Mouse (Mus musculus) stomach, postnatal 0 days (tissue): Measurements from ENCODE around the gene Opn4. TPM values are rescaled to one million over a fixed set of nuclear protein-coding genes. Genes with fewer than 3 reads are reported as not detected.

Experiments
- ATAC-seq: fragments of 200-750 bp; cut with Nextera tagmentation; 2 replicates; pipeline ENCODE4 v1.8.0; 2017; ENCODE audit not compliant: low FRiP score, low TSS enrichment
- DNase-seq: peaks from one replicate; pipeline ENCODE4 v3.0.0-alpha.2; 2016; ENCODE audit warnings: low spot score
- H3K27ac ChIP-seq: fragments of 300-500 bp; sonication (generic); replicated peaks from 2 replicates; pipeline ENCODE4 v1.5.1; 2014; ENCODE audit warnings: mild to moderate bottlenecking, control low read depth
- H3K27me3 ChIP-seq: fragments of 300-500 bp; sonication (generic); 2 replicates; pipeline ENCODE4 v1.6.1; 2014; ENCODE audit warnings: low read length; ENCODE audit not compliant: control insufficient read depth, insufficient read depth
- H3K36me3 ChIP-seq: fragments of 300-500 bp; sonication (generic); 2 replicates; pipeline ENCODE4 v1.6.1; 2014; ENCODE audit warnings: low read length, mixed read lengths; ENCODE audit not compliant: control insufficient read depth, insufficient read depth
- H3K4me1 ChIP-seq: fragments of 300-500 bp; sonication (generic); replicated peaks from 2 replicates; pipeline ENCODE4 v1.6.1; 2014; ENCODE audit warnings: antibody characterized with exemption; ENCODE audit not compliant: control insufficient read depth, insufficient read depth
- H3K4me2 ChIP-seq: fragments of 300-500 bp; sonication (generic); replicated peaks from 2 replicates; pipeline ENCODE4 v1.6.1; 2014; ENCODE audit warnings: low read depth, mild to moderate bottlenecking, control low read depth, moderate library complexity
- H3K4me3 ChIP-seq: fragments of 300-500 bp; sonication (generic); 2 replicates; pipeline ENCODE4 v1.5.1; 2014; ENCODE audit warnings: low read depth, low read length, control low read depth
- H3K9ac ChIP-seq: fragments of 300-500 bp; sonication (generic); 2 replicates; pipeline ENCODE4 v1.6.1; 2014; ENCODE audit warnings: mild to moderate bottlenecking, low read length, control low read depth, mixed read lengths
- H3K9me3 ChIP-seq: fragments of 300-500 bp; sonication (generic); 2 replicates; pipeline ENCODE4 v1.6.1; 2016; ENCODE audit warnings: low read length; ENCODE audit not compliant: control insufficient read depth
- CTCF ChIP-seq: IDR thresholded peaks from 2 replicates; pipeline ENCODE4 v1.5.1; 2016; ENCODE audit warnings: antibody characterized with exemption, low read depth, mild to moderate bottlenecking, moderate library complexity
- EP300 ChIP-seq: optimal IDR thresholded peaks from 2 replicates; pipeline ENCODE3; 2016; ENCODE audit warnings: antibody characterized with exemption
- WGBS: fragments of 180-500 bp; shearing (Covaris S2); extraction: QIAGEN DNeasy Blood & Tissue Kit; methylation state at CpG from one replicate; pipeline ENCODE4 v1.1.7; 2014; 5-methylcytosine and 5-hydroxymethylcytosine counted together
- polyA plus RNA-seq: library from polyadenylated mRNA; unstranded; fragments of >200 nt; fragmentation: Nextera tagmentation; extraction: Ambion mirVana; gene quantifications from 2 replicates; pipeline ENCODE4 v1.2.1, GENCODE M21; 2015

Opn4 gene
- polyA plus RNA-seq, 1 experiment from 2014 or later: not detected

DNA sequence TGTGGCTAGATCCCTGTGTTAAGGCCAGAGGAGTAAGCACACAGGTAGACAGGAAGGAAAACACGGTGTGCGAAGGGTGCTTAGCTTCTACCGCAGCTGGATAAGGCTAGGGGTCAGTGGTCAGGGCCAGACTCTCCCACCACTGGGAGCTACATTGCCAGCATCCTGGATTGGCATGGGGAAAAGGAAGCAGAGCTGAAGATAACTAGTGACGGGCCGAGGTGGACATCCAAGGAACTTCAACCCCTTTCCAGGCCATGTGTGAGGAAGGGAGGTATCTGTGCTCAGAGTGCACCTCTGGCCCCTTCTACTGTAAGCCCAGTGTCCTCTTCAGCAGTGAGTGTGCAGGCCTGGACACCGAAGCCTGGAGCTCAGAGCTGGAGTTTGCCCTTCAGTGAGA lies 46.5 kb downstream of the Opn4 start:
- WGBS: 89% methylated on average over 6 of the region's 6 CpGs
- Histone ChIP-seq H3K4me2 (no peak overlapping the region), H3K36me3 (no peaks in the 10 kb centered on the region), H3K4me1 (no peaks in the 10 kb centered on the region), H3K27ac (peak overlapping the region; percentile 40), H3K9ac (no peak overlapping the region), H3K9me3 (no peaks in the 10 kb centered on the region), H3K27me3 (no peaks in the 10 kb centered on the region), H3K4me3 (no peak overlapping the region)
- ATAC-seq (no peak), DNase-seq (no peak)
- TF ChIP-seq CTCF (no peak), EP300 (no peak)

DNA sequence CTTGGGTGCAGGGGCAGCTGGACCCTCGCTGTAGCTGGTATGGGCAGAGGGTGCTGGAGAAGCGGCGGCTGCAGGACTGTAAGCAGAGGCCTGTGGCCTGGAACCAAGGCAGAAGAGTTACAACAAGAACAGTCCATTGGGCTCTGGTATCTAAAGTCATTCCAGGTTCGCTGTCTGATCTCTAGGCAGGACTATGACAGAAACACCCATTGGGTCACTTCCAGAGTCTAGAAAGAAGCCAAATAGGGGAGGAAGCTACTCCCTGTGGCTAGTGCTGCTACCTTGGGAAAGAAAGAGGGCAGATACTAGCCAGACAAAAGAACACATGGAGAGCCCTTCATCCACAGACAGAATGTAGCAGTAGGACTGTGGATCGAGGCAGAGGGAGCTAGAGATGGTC lies 47.7 kb downstream of the Opn4 start:
- TF ChIP-seq CTCF (no peak), EP300 (no peak)
- Histone ChIP-seq H3K9me3 (no peaks in the 10 kb centered on the region), H3K27me3 (no peaks in the 10 kb centered on the region), H3K27ac (no peak overlapping the region), H3K36me3 (no peaks in the 10 kb centered on the region), H3K4me1 (no peaks in the 10 kb centered on the region; the same call in 1 of the 2 replicates), H3K4me2 (no peak overlapping the region), H3K4me3 (no peak overlapping the region), H3K9ac (no peak overlapping the region)
- no peak for ATAC-seq
- DNase-seq: no peak
- WGBS: 92% methylated on average over 5 of the region's 5 CpGs

- H3K9me3 ChIP-seq: no peaks in the 10 kb centered on the region
- H3K27me3 ChIP-seq: no peaks in the 10 kb centered on the region
- H3K4me1 ChIP-seq: peaks cover 2% of the 10 kb centered on the region; the same call in 1 of the 2 replicates
- under 1% methylated on average over 55 of the region's 55 CpGs for WGBS
- H3K4me2 ChIP-seq: peak overlapping the region; percentile 96
- DNase-seq (peak; percentile 95), ATAC-seq (peak; percentile 95)
- TF ChIP-seq CTCF (peak; percentile 98), EP300 (no peak)
- H3K27ac ChIP-seq: peak overlapping the region; percentile 96
- peak overlapping the region; percentile 76 for H3K4me3 ChIP-seq
- H3K36me3 ChIP-seq: no peaks in the 10 kb centered on the region
- peak overlapping the region; percentile 89 for H3K9ac ChIP-seq
Measured at GRCm38 (mm10) chr14:34549004-34549671, 50.8 kb downstream of the Opn4 start.

DNA sequence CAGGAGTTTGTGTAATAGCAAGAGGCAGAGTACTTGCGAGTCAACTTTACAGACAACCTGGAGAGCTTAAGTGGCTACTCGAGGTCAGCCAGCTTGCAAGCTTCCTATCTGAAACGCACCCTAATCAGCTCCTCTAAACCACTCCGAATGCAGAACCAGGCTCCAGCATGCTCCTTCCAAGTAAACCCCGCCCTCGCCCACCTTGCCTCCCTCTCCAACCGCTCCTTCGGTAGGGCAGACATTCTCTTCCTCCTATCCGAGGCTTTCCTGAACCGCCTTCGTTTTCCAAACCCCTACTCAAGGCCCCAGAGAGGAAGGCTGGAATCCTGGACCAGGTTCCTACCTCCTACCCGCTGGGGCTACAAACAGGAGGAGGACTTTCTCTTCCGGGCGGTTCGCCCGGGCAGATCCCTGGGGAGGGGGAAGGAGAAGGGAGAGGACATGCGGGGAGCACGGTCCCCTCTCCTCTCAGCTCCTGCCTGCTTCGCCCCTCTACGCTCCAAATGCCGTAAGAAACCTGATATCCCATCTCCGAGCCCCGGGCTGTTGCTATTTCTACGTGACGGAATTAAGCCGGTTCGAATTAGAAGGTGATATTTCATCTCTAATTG lies 51.4 kb downstream of the Opn4 start:
- H3K4me3 ChIP-seq: peak overlapping the region; percentile 76
- DNase-seq (peak; percentile 84), ATAC-seq (peak; percentile 38)
- no peak for TF ChIP-seq EP300
- TF ChIP-seq CTCF: no peak
- peak overlapping the region; percentile 89 for H3K9ac ChIP-seq
- H3K27ac ChIP-seq: peak overlapping the region; percentile 96
- 1% methylated on average over 27 of the region's 27 CpGs for WGBS
- H3K4me1 ChIP-seq: peaks cover 3% of the 10 kb centered on the region; the same call in 1 of the 2 replicates
- H3K27me3 ChIP-seq: no peaks in the 10 kb centered on the region
- no peaks in the 10 kb centered on the region for H3K36me3 ChIP-seq
- H3K4me2 ChIP-seq: peak overlapping the region; percentile 96
- no peaks in the 10 kb centered on the region for H3K9me3 ChIP-seq

DNA sequence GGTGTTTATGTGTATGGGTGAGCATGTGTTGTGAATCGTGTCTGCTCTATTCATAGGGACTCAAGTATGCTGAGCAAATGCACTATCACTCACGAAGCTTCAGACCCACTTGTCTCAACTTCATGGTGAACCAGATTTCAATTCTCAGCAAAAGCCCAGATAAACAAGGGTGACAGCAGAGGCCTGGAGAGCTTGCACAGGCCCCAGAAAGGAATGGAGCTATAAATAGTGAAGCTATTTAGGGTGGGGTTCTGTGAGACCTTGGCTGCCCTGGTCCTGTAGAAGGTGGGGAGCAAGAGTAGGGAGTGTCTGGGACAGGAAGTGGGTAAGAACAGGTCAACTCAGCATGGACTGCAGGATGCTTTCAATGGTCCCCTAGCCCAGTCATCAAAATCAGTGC lies 55.4 kb downstream of the Opn4 start:
- no peaks in the 10 kb centered on the region for H3K36me3 ChIP-seq
- DNase-seq (no peak), ATAC-seq (no peak)
- peaks cover 9% of the 10 kb centered on the region for H3K4me1 ChIP-seq
- 36% methylated on average over 2 of the region's 2 CpGs for WGBS
- H3K4me3 ChIP-seq: no peak overlapping the region
- H3K9me3 ChIP-seq: no peaks in the 10 kb centered on the region
- TF ChIP-seq CTCF (no peak), EP300 (no peak)
- H3K27me3 ChIP-seq: no peaks in the 10 kb centered on the region
- no peak overlapping the region for H3K9ac ChIP-seq
- H3K27ac ChIP-seq: peak overlapping the region; percentile 78
- H3K4me2 ChIP-seq: no peak overlapping the region

GRCm38 (mm10) chr14:34544001-34544400 lies 55.9 kb downstream of the Opn4 start:
- 76% methylated on average over 6 of the region's 6 CpGs for WGBS
- Histone ChIP-seq H3K4me3 (no peak overlapping the region), H3K9me3 (no peaks in the 10 kb centered on the region), H3K4me1 (peaks cover 9% of the 10 kb centered on the region), H3K4me2 (no peak overlapping the region), H3K27ac (peak overlapping the region; percentile 78), H3K9ac (no peak overlapping the region), H3K36me3 (no peaks in the 10 kb centered on the region), H3K27me3 (no peaks in the 10 kb centered on the region)
- TF ChIP-seq EP300 (no peak), CTCF (no peak)
- DNase-seq (no peak), ATAC-seq (no peak)
